Comparison of ENCODE assay signal across 25 mouse cellular contexts in the genomic region with DNA sequence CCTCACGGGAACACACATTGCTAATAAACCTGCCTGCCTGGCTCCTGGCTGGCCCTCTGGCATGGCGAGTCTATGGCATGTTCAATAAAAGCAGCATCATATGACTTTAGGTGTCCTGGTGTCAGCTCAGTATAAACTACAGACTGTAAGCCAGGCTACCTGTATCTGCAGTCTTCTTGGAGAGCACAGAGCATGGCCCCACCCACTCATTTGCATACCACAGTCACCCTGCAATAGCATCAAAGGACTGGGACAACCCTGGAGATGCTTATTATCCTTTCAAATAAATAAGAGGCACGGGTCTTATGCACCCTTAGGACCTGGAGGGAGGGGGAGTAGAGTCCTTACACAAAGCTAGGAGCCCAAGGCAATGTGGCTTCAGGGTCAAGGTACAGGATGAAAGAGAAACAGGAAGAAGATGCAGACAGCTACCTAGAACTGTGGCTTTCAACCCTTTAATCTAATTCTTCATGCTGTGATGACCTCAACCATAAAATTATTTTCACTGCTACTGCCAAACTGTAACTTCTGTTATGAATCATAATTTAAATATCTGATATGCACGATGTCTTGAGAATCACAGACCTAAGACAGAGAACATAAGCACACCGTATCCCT. TPM values are rescaled to one million over a fixed set of nuclear protein-coding genes. Genes with fewer than 3 reads are reported as not detected.
A peak's percentile ranks its signal among the peaks of the same experiment; 100 is the strongest.
DNase-seq lines count a peak whose midpoint lies in the region; ATAC-seq and TF ChIP-seq lines count a peak whose summit lies in the region.
"Had no signal": no experiment of that assay in that cellular context is flagged by ENCODE, and none has a peak within 500 bp of the region (broad histone marks: within the 10 kb centered on the region; RNA-seq: fewer than 3 reads in every experiment).

No protein-coding gene starts in this region.

- 0 out of 2 replicates have a peak, but pooled peaks cover 5% of the 10 kb centered on the region for H3K36me3 ChIP-seq in lung, postnatal 0 days (ENCODE audit: insufficient read depth, low read length)
- H3K36me3 ChIP-seq: stomach, embryonic 15.5 days had no signal

- no peak overlapping the region for H3K27ac ChIP-seq in lung, postnatal 0 days (ENCODE audit: low read length)
- H3K27ac ChIP-seq: embryonic facial prominence, embryonic 12.5 days; forebrain, embryonic 13.5 days; layer of hippocampus, adult 2 months; midbrain, embryonic 13.5 days; neural tube, embryonic 12.5 days; stomach, embryonic 15.5 days had no signal

- H3K9me3 ChIP-seq in lung, postnatal 0 days (ENCODE audit: low read length), result no peaks in the 10 kb centered on the region
- H3K9me3 ChIP-seq: embryonic facial prominence, embryonic 12.5 days; forebrain, embryonic 13.5 days; midbrain, embryonic 13.5 days; neural tube, embryonic 12.5 days; stomach, embryonic 15.5 days had no signal

- H3K4me1 ChIP-seq in lung, postnatal 0 days (ENCODE audit: insufficient read depth, low read depth, low read length), result no peaks in the 10 kb centered on the region
- H3K4me1 ChIP-seq: embryonic facial prominence, embryonic 12.5 days; neural tube, embryonic 12.5 days; stomach, embryonic 15.5 days had no signal

- no peak overlapping the region for H3K4me2 ChIP-seq in lung, postnatal 0 days (replicated peaks; ENCODE audit: low read depth, low read length)
- H3K4me2 ChIP-seq: embryonic facial prominence, embryonic 12.5 days; forebrain, embryonic 13.5 days; heart, embryonic 11.5 days; midbrain, embryonic 13.5 days; neural tube, embryonic 12.5 days; stomach, embryonic 15.5 days had no signal

- no peak overlapping the region for H3K9ac ChIP-seq in lung, postnatal 0 days (replicated peaks; ENCODE audit: low read depth)
- H3K9ac ChIP-seq: embryonic facial prominence, embryonic 12.5 days; forebrain, embryonic 13.5 days; midbrain, embryonic 13.5 days; neural tube, embryonic 12.5 days; stomach, embryonic 15.5 days had no signal

- ATAC-seq in megakaryocyte-erythroid progenitor cell, adult 5-6 weeks (replicated peaks; ENCODE audit: low FRiP score, low TSS enrichment, poor library complexity, severe bottlenecking), result peak; percentile 45; the same call in 1 of the 2 replicates
- ATAC-seq in lung, postnatal 0 days, result no peak
- ATAC-seq: forebrain, embryonic 13.5 days; midbrain, embryonic 13.5 days had no signal

- TF ChIP-seq CTCF in lung, postnatal 0 days (IDR thresholded peaks at IDR 0.05), result no peak

- 72% methylated on average over 5 of the region's 5 CpGs for WGBS in lung, postnatal 0 days

- H3K4me3 ChIP-seq in lung, postnatal 0 days (ENCODE audit: low read depth, low read length), result no peak overlapping the region
- H3K4me3 ChIP-seq: embryonic facial prominence, embryonic 12.5 days; forebrain, embryonic 13.5 days; layer of hippocampus, adult 2 months; midbrain, embryonic 13.5 days; neural tube, embryonic 12.5 days; stomach, embryonic 15.5 days had no signal

- peak; percentile 3 for DNase-seq in adrenal gland, postnatal 14 days
- no peak for DNase-seq in adrenal gland, adult 8-10 months
- DNase-seq in CD4-positive helper T cell, adult 2 months (ENCODE audit: low read depth, low spot score), result peak; percentile 63
- peak; percentile 40 for DNase-seq in ZHBTc4 (ENCODE audit: low read depth, low spot score)
- DNase-seq in lung, postnatal 0 days (ENCODE audit: low spot score), result no peak
- no peak for DNase-seq in retina, postnatal 1 day
- DNase-seq in cerebellum, postnatal 4 days (ENCODE audit: low spot score in 2 of 2), result no peak
- DNase-seq: cerebellum, adult 18-20 months; gastrocnemius, postnatal 10 days; heart, adult 11 months; heart, postnatal 10 days; kidney, postnatal 25 days; layer of hippocampus, postnatal 36 days; right cerebral cortex, postnatal 25 days; thymus, adult 2 months; thymus, postnatal 4 days had no signal

- no peak for TF ChIP-seq EP300 in lung, postnatal 0 days (IDR thresholded peaks at IDR 0.05)

- no peaks in the 10 kb centered on the region for H3K27me3 ChIP-seq in lung, postnatal 0 days (replicated peaks; ENCODE audit: insufficient read depth, low read length)
- H3K27me3 ChIP-seq: embryonic facial prominence, embryonic 12.5 days; forebrain, embryonic 13.5 days; midbrain, embryonic 13.5 days; neural tube, embryonic 12.5 days; stomach, embryonic 15.5 days had no signal

RNA-seq across cellular contexts. Expression of a gene that starts 26.9 kb away (rescaled TPM):
- total RNA-seq in adrenal gland, postnatal 14 days (2021), result 1,531 and 1,561 TPM in 2 replicates
- total RNA-seq in adrenal gland, adult 8-10 months (2022), result 1,000 to 10,000 TPM; 2,246 to 2,701 (median 2,550) TPM
- total RNA-seq in megakaryocyte-erythroid progenitor cell, adult 5-6 weeks (2014; fragmentation: Nextera tagmentation), result not detected in 2 replicates
- not detected in 2 replicates for total RNA-seq in megakaryocyte-erythroid progenitor cell, adult 5-6 weeks (2017)
- 0.49 and 0.54 TPM in 2 replicates for polyA plus RNA-seq in lung, postnatal 0 days (2015; fragmentation: Nextera tagmentation; extraction: Ambion mirVana)
- total RNA-seq: heart, postnatal 10 days; liver, adult 2 months had no signal
- polyA plus RNA-seq: liver, adult 2 months had no signal

Comparison
In these comparisons a context has a peak if more than half of its experiments do, and no peak if none do; other contexts are left out.
1. DNase-seq: peak in adrenal gland, postnatal 14 days (single experiment), CD4-positive helper T cell, adult 2 months (single experiment) and ZHBTc4 (single experiment); none in adrenal gland, adult 8-10 months (single experiment), lung, postnatal 0 days (single experiment), retina, postnatal 1 day (single experiment) and cerebellum, postnatal 4 days (0 of 2).
2. RNA of a gene that starts 26.9 kb away (total RNA-seq): 2,246 to 2,701 TPM in adrenal gland, adult 8-10 months and 1,531 to 1,561 TPM in adrenal gland, postnatal 14 days; not detected in megakaryocyte-erythroid progenitor cell, adult 5-6 weeks; every median in the first group is over 1,000 times any median in the second.